Mouse (Mus musculus): Measurements from ENCODE around the gene Srrm1.

- TF ChIP-seq CTCF (IDR thresholded peaks at IDR 0.05; ENCODE audit: extremely low read depth, insufficient read length, insufficient replicate concordance, low read depth, low read length): no peak
- TF ChIP-seq POLR2A (IDR thresholded peaks at IDR 0.05; ENCODE audit: low read depth, low read length): no peak
These were observed 17.3 kb upstream of the Srrm1 start for GRCm38 (mm10) chr4:135370372-135370771.
